Mouse (Mus musculus): ENCODE measurements at regions not wholly inside any gene's neighbourhood (a gene's known extent, or its start where the extent isn't known, plus 50 kb on each side); places are given as distances from the start of the nearest gene placed in this dataset.

DNA sequence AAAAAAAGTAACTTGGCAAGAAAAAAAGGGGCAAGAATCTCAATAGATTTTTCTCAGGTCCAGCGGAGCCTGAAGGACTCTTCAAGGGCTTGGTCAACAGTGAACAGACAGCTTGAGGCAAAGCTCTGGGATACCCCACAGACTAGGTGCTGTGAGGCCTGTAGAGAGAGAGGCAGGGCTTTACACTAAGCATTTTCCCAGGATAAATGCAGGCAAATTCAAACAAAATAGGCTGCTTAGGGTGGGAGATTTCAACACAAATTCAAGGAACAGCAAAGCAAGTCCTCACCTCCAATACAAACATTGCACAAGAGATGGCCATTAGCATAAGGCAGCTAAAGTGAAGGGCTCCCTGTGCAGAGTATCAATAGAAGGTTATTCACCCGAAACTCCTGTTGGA is 225.3 kb upstream of the Adgrl2 start:
- Histone ChIP-seq H3K27me3 (replicated peaks; ENCODE audit: insufficient read depth, low read length) (no peaks in the 10 kb centered on the region), H3K9ac (replicated peaks; ENCODE audit: low read depth) (no peak overlapping the region), H3K36me3 (ENCODE audit: insufficient read depth, low read length) (no peaks in the 10 kb centered on the region), H3K4me2 (replicated peaks; ENCODE audit: low read depth, low read length) (no peak overlapping the region), H3K9me3 (ENCODE audit: low read length) (no peaks in the 10 kb centered on the region), H3K4me3 (ENCODE audit: low read depth, low read length) (no peak overlapping the region), H3K4me1 (ENCODE audit: insufficient read depth, low read depth, low read length) (peaks cover 16% of the 10 kb centered on the region; the same call in 1 of the 2 replicates), H3K27ac (ENCODE audit: low read length) (no peak overlapping the region)
- 62% methylated on average over 2 of the region's 2 CpGs for WGBS
- ATAC-seq (peak; percentile 66), DNase-seq (ENCODE audit: low spot score) (peak; percentile 52)
- peak; percentile 31; the same call in 1 of the 2 replicates for TF ChIP-seq EP300 (IDR thresholded peaks at IDR 0.05)
- TF ChIP-seq CTCF (IDR thresholded peaks at IDR 0.05) = no peak

DNA sequence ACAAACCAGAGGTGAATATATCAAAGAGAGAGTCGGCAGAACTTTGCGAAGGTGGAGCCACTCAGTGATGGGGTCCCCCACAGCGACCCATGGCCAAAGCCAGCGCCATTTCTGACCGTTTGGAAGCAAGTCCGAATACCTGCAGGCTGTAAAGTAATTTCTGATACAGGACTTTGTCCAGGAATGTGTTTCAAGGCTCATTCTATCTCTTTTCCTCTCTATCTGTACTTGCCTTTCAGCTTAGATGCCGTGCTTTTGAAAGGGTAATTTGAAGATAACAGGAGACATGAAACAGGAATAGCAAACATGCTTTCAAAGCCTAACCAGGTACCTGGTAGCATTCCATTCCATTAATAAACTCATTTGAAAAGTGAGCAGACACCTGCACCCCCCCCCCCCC is 221.6 kb upstream of the Adgrl2 start:
- Histone ChIP-seq H3K4me2 (replicated peaks; ENCODE audit: low read depth, low read length) (no peak overlapping the region), H3K36me3 (ENCODE audit: insufficient read depth, low read length) (no peaks in the 10 kb centered on the region), H3K4me3 (ENCODE audit: low read depth, low read length) (no peak overlapping the region), H3K27me3 (replicated peaks; ENCODE audit: insufficient read depth, low read length) (no peaks in the 10 kb centered on the region), H3K4me1 (ENCODE audit: insufficient read depth, low read depth, low read length) (0 out of 2 replicates have a peak, but pooled peaks cover 2% of the 10 kb centered on the region), H3K9me3 (ENCODE audit: low read length) (no peaks in the 10 kb centered on the region), H3K27ac (ENCODE audit: low read length) (no peak overlapping the region), H3K9ac (replicated peaks; ENCODE audit: low read depth) (no peak overlapping the region)
- 81% methylated on average over 7 of the region's 7 CpGs for WGBS
- TF ChIP-seq EP300 (IDR thresholded peaks at IDR 0.05) = no peak
- no peak for TF ChIP-seq CTCF (IDR thresholded peaks at IDR 0.05)
- DNase-seq (ENCODE audit: low spot score) (no peak), ATAC-seq (no peak)

DNA sequence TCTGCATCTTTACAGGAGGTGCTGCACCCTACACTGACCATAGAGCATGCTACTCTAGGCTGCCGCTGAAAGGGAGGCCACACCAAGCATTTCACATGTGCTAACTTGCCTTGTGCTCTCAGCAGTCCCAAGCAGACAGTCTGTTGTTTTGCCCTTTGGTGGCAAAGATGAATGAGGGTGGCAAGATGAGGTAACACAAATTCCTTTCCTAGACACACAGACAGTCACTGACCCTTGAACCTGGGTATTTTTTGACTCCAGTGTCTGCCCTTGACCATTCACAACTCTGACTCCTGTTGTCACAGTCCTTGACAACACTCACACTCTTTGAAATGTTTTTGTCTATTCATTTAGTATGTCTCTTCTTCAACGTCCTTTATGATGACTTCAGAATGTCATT is 218.9 kb upstream of the Adgrl2 start:
- Histone ChIP-seq H3K9ac (replicated peaks; ENCODE audit: low read depth) (no peak overlapping the region), H3K4me2 (replicated peaks; ENCODE audit: low read depth, low read length) (no peak overlapping the region), H3K27ac (ENCODE audit: low read length) (no peak overlapping the region), H3K27me3 (replicated peaks; ENCODE audit: insufficient read depth, low read length) (no peaks in the 10 kb centered on the region), H3K4me1 (ENCODE audit: insufficient read depth, low read depth, low read length) (no peaks in the 10 kb centered on the region), H3K36me3 (ENCODE audit: insufficient read depth, low read length) (no peaks in the 10 kb centered on the region), H3K4me3 (ENCODE audit: low read depth, low read length) (no peak overlapping the region), H3K9me3 (ENCODE audit: low read length) (no peaks in the 10 kb centered on the region)
- no peak for DNase-seq (ENCODE audit: low spot score)
- no peak for ATAC-seq
- TF ChIP-seq EP300 (IDR thresholded peaks at IDR 0.05) (no peak), CTCF (IDR thresholded peaks at IDR 0.05) (no peak)
- 75% methylated on average over 2 of the region's 2 CpGs for WGBS

DNA sequence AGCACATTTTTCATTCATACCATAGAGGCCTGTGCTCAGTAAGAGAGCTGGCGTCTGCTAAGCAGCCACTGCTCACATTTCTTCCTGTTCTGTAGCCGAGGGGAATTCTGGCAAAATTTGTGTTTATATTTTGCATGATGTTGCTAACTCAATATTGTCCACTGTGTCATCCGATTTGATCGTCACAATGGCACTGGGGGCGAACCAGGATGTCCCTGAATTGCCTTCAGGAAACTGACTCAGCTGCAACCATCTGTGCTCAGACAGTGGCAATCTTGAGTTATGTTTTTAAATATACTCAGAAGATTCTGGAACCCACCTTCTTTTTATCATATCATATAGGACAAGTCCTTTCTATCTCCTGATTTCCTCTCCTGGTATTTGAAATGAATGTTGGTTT is 213.1 kb upstream of the Adgrl2 start:
- TF ChIP-seq CTCF (IDR thresholded peaks at IDR 0.05) (no peak), EP300 (IDR thresholded peaks at IDR 0.05) (peak; percentile 85)
- no peaks in the 10 kb centered on the region for H3K27me3 ChIP-seq (replicated peaks; ENCODE audit: insufficient read depth, low read length)
- no peak overlapping the region for H3K9ac ChIP-seq (replicated peaks; ENCODE audit: low read depth)
- H3K36me3 ChIP-seq (ENCODE audit: insufficient read depth, low read length) = no peaks in the 10 kb centered on the region
- no peaks in the 10 kb centered on the region for H3K9me3 ChIP-seq (ENCODE audit: low read length)
- H3K4me3 ChIP-seq (ENCODE audit: low read depth, low read length) = no peak overlapping the region
- H3K4me1 ChIP-seq (ENCODE audit: insufficient read depth, low read depth, low read length) = no peaks in the 10 kb centered on the region
- no peak overlapping the region for H3K4me2 ChIP-seq (replicated peaks; ENCODE audit: low read depth, low read length)
- ATAC-seq (peak; percentile 87), DNase-seq (ENCODE audit: low spot score) (peak; percentile 37)
- 43% methylated on average over 5 of the region's 5 CpGs for WGBS
- no peak overlapping the region for H3K27ac ChIP-seq (ENCODE audit: low read length)

DNA sequence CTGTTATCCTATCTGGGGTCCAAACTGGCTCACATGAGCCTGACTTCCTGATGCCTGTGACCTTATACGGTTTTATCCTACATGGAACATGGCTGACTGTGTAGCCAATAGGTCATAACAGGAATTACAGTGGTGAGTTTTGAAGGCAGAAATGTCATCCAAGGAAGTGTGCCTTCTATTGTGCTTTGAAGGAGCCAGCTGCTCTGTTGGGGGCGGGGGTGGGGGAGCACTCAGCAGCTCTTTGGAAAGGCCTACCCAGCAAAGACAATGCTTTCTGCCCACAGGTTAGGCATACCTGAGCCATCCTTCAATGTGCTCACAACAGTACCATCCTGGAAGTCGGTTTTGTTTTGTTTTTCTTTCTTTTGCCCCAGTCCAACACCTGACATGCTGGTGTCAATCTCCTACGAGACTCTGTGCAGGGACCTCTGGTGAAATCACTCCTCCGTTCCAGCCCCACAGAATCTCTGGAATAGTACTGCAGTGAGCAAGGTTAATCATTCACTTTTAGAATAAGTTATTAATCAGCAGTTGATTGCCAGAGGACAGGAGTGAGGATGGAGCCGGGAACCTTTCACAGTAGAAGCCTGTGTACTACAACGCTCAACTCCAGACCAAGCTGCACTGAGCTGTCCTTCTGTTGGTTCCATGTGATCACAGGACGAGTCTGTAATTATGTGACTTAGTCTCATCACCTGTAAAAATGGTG is 206.3 kb upstream of the Adgrl2 start:
- ATAC-seq (no peak), DNase-seq (ENCODE audit: low spot score) (no peak)
- Histone ChIP-seq H3K4me1 (ENCODE audit: insufficient read depth, low read depth, low read length) (no peaks in the 10 kb centered on the region), H3K4me2 (replicated peaks; ENCODE audit: low read depth, low read length) (no peak overlapping the region), H3K9ac (replicated peaks; ENCODE audit: low read depth) (no peak overlapping the region), H3K27ac (ENCODE audit: low read length) (no peak overlapping the region), H3K9me3 (ENCODE audit: low read length) (no peaks in the 10 kb centered on the region), H3K4me3 (ENCODE audit: low read depth, low read length) (no peak overlapping the region), H3K36me3 (ENCODE audit: insufficient read depth, low read length) (no peaks in the 10 kb centered on the region), H3K27me3 (replicated peaks; ENCODE audit: insufficient read depth, low read length) (no peaks in the 10 kb centered on the region)
- no peak for TF ChIP-seq EP300 (IDR thresholded peaks at IDR 0.05)
- WGBS = 69% methylated on average over 8 of the region's 8 CpGs

DNA sequence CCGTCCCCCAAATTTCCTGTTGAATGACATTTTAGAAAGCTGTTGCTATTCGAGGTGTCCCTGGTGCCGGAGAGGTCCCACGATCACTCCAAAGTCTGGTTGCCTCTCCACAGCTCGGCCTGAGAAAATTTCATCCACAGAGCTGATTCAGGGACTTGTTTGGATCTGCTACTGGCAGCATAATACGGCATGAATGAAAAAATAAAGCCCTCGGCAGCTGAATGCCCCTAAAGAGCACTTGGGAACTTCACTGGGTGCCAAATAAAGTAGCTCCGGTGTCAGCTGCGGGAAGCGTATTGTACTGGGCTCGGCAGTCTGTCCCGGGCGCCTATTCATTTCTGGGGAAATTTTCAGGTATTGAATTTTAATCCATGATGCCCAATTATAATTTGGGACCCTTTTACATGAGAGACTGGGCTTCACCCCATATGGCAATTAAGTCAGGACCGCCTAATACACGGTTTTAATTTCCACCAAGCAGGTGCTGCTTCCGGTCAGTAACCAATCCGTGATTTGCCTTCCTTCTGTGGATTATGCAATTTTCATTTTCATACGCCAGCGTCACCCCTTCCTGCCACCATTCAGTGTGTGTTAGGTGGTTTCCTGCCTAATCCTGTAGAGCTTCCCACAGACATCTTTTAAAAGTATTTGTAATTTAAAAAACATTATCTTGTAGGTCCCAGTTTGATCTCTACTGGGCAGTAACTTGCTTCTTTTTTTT is 200.7 kb upstream of the Adgrl2 start:
- no peak overlapping the region for H3K4me3 ChIP-seq (ENCODE audit: low read depth, low read length)
- no peak overlapping the region for H3K27ac ChIP-seq (ENCODE audit: low read length)
- ATAC-seq (no peak), DNase-seq (ENCODE audit: low spot score) (no peak)
- H3K9ac ChIP-seq (replicated peaks; ENCODE audit: low read depth) = no peak overlapping the region
- H3K27me3 ChIP-seq (replicated peaks; ENCODE audit: insufficient read depth, low read length) = no peaks in the 10 kb centered on the region
- no peak for TF ChIP-seq CTCF (IDR thresholded peaks at IDR 0.05)
- no peak for TF ChIP-seq EP300 (IDR thresholded peaks at IDR 0.05)
- 67% methylated on average over 19 of the region's 19 CpGs for WGBS
- no peaks in the 10 kb centered on the region for H3K9me3 ChIP-seq (ENCODE audit: low read length)
- no peaks in the 10 kb centered on the region for H3K4me1 ChIP-seq (ENCODE audit: insufficient read depth, low read depth, low read length)
- H3K4me2 ChIP-seq (replicated peaks; ENCODE audit: low read depth, low read length) = peak overlapping the region; percentile 14; the same call in 1 of the 2 replicates
- H3K36me3 ChIP-seq (ENCODE audit: insufficient read depth, low read length) = no peaks in the 10 kb centered on the region

All from lung, postnatal 0 days (tissue).